Comparison of ENCODE assay signal across 13 mouse cellular contexts in genomic region chr3:108211845-108212244, GRCm38 (mm10). TPM values are rescaled to one million over a fixed set of nuclear protein-coding genes. Genes with fewer than 3 reads are reported as not detected.
A peak's percentile ranks its signal among the peaks of the same experiment; 100 is the strongest.
DNase-seq lines count a peak whose midpoint lies in the region; ATAC-seq and TF ChIP-seq lines count a peak whose summit lies in the region.
"Had no signal": no experiment of that assay in that cellular context is flagged by ENCODE, and none has a peak within 500 bp of the region (broad histone marks: within the 10 kb centered on the region; RNA-seq: fewer than 3 reads in every experiment).

No protein-coding gene starts in this region.

- peak; percentile 72 for DNase-seq in cerebellum, adult 11-12 months
- DNase-seq in lung, embryonic 14.5 days, result peak; percentile 52
- no peak for DNase-seq in lung, adult 18-20 months
- DNase-seq in ovary, postnatal 10 days (ENCODE audit: low spot score), result no peak
- no peak for DNase-seq in adrenal gland, postnatal 4 days (ENCODE audit: low spot score in 2 of 2)
- DNase-seq: thymus, postnatal 36 days had no signal

- TF ChIP-seq CTCF in lung, embryonic 14.5 days (IDR thresholded peaks at IDR 0.05; ENCODE audit: low read depth), result no peak

- no peaks in the 10 kb centered on the region for H3K9me3 ChIP-seq in lung, embryonic 14.5 days (ENCODE audit: low read depth, low read length)
- H3K9me3 ChIP-seq in hindbrain, embryonic 12.5 days (replicated peaks), result no peaks in the 10 kb centered on the region
- no peaks in the 10 kb centered on the region for H3K9me3 ChIP-seq in neural tube, embryonic 14.5 days (ENCODE audit: control insufficient read depth, low read length)
- H3K9me3 ChIP-seq: G1E had no signal

- H3K9ac ChIP-seq in lung, embryonic 14.5 days, result no peak overlapping the region
- no peak overlapping the region for H3K9ac ChIP-seq in hindbrain, embryonic 12.5 days
- H3K9ac ChIP-seq in neural tube, embryonic 14.5 days (replicated peaks; ENCODE audit: low read depth, low read length), result no peak overlapping the region

- peaks cover 3% of the 10 kb centered on the region; the same call in 1 of the 2 replicates for H3K4me1 ChIP-seq in lung, embryonic 14.5 days (ENCODE audit: insufficient read depth)
- peaks cover 21% of the 10 kb centered on the region for H3K4me1 ChIP-seq in hindbrain, embryonic 12.5 days
- H3K4me1 ChIP-seq in neural tube, embryonic 14.5 days (ENCODE audit: control insufficient read depth, insufficient read depth, low read length), result peaks cover 11% of the 10 kb centered on the region

- peaks cover 4% of the 10 kb centered on the region for H3K36me3 ChIP-seq in lung, embryonic 14.5 days (ENCODE audit: insufficient read depth)
- peaks cover 16% of the 10 kb centered on the region for H3K36me3 ChIP-seq in hindbrain, embryonic 12.5 days
- H3K36me3 ChIP-seq in neural tube, embryonic 14.5 days (ENCODE audit: control insufficient read depth, insufficient read depth, low read length), result peaks cover 10% of the 10 kb centered on the region; the same call in 1 of the 2 replicates

- no peak overlapping the region for H3K4me3 ChIP-seq in lung, embryonic 14.5 days (ENCODE audit: low read depth, low read length)
- no peak overlapping the region for H3K4me3 ChIP-seq in hindbrain, embryonic 12.5 days
- H3K4me3 ChIP-seq in neural tube, embryonic 14.5 days (ENCODE audit: low read depth, low read length), result peak overlapping the region; percentile 64; the same call in 1 of the 2 replicates

- WGBS in lung, embryonic 14.5 days, result 61% methylated on average over 6 of the region's 6 CpGs
- 83% methylated on average over 6 of the region's 6 CpGs for WGBS in hindbrain, embryonic 12.5 days
- WGBS in neural tube, embryonic 14.5 days, result 51% methylated on average over 6 of the region's 6 CpGs

- no peak for ATAC-seq in cerebellum, adult (ENCODE audit: insufficient number of reproducible peaks, low FRiP score, low TSS enrichment)
- no peak for ATAC-seq in lung, embryonic 14.5 days (ENCODE audit: insufficient read depth)
- ATAC-seq in hindbrain, embryonic 12.5 days (ENCODE audit: low FRiP score), result no peak
- ATAC-seq in neural tube, embryonic 14.5 days (ENCODE audit: low read depth), result no peak

- no peak overlapping the region for H3K27ac ChIP-seq in lung, embryonic 14.5 days (ENCODE audit: low read depth)
- no peak overlapping the region for H3K27ac ChIP-seq in hindbrain, embryonic 12.5 days
- H3K27ac ChIP-seq in neural tube, embryonic 14.5 days (ENCODE audit: low read depth, low read length), result no peak overlapping the region; the same call in 1 of the 2 replicates
- H3K27ac ChIP-seq: macrophage had no signal

- H3K27me3 ChIP-seq in lung, embryonic 14.5 days (ENCODE audit: insufficient read depth, low read length), result no peaks in the 10 kb centered on the region
- H3K27me3 ChIP-seq in hindbrain, embryonic 12.5 days, result peaks cover 7% of the 10 kb centered on the region; the same call in 1 of the 2 replicates
- no peaks in the 10 kb centered on the region; the same call in 1 of the 2 replicates for H3K27me3 ChIP-seq in neural tube, embryonic 14.5 days (ENCODE audit: control insufficient read depth, insufficient read depth, low read length)

- no peak overlapping the region for H3K4me2 ChIP-seq in lung, embryonic 14.5 days
- 0 out of 2 replicates have a peak overlapping the region, but pooled peaks have one; percentile 68 for H3K4me2 ChIP-seq in hindbrain, embryonic 12.5 days (replicated peaks)
- H3K4me2 ChIP-seq in neural tube, embryonic 14.5 days (ENCODE audit: low read depth, low read length), result peak overlapping the region; percentile 58; the same call in 1 of the 2 replicates

RNA-seq across cellular contexts. Expression of gene Atxn7l2, which starts 1.1 kb away (rescaled TPM):
- 14.0 and 18.1 TPM in 2 replicates for polyA plus RNA-seq in lung, embryonic 14.5 days (2014; fragmentation: Nextera tagmentation; extraction: Ambion mirVana)
- polyA plus RNA-seq in hindbrain, embryonic 12.5 days (2016; fragmentation: Nextera tagmentation; extraction: Ambion mirVana), result 27.6 and 29.6 TPM in 2 replicates
- 22.0 and 24.0 TPM in 2 replicates for polyA plus RNA-seq in neural tube, embryonic 14.5 days (2014; fragmentation: Nextera tagmentation; extraction: Ambion mirVana)
- 10 to 100 TPM; 15.6 to 16.9 TPM for total RNA-seq in adrenal gland, postnatal 4 days (2021)

RNA-seq across cellular contexts. Expression of gene Cyb561d1, which starts 10.8 kb away (rescaled TPM):
- 2.0 TPM in 2 replicates for polyA plus RNA-seq in lung, embryonic 14.5 days (2014; fragmentation: Nextera tagmentation; extraction: Ambion mirVana)
- 5.0 and 5.6 TPM in 2 replicates for polyA plus RNA-seq in hindbrain, embryonic 12.5 days (2016; fragmentation: Nextera tagmentation; extraction: Ambion mirVana)
- 2.0 and 2.3 TPM in 2 replicates for polyA plus RNA-seq in neural tube, embryonic 14.5 days (2014; fragmentation: Nextera tagmentation; extraction: Ambion mirVana)
- 10 to 100 TPM in 1 of 2 experiments, 1 to 10 TPM in 1; 8.3 to 10.0 TPM for total RNA-seq in adrenal gland, postnatal 4 days (2021)

RNA-seq across cellular contexts. Expression of gene Sypl2, which starts 14.6 kb away (rescaled TPM):
- polyA plus RNA-seq in lung, embryonic 14.5 days (2014; fragmentation: Nextera tagmentation; extraction: Ambion mirVana), result 0.54 and 0.96 TPM in 2 replicates
- polyA plus RNA-seq in hindbrain, embryonic 12.5 days (2016; fragmentation: Nextera tagmentation; extraction: Ambion mirVana), result 0.58 and 0.72 TPM in 2 replicates
- 0.14 and 0.32 TPM in 2 replicates for polyA plus RNA-seq in neural tube, embryonic 14.5 days (2014; fragmentation: Nextera tagmentation; extraction: Ambion mirVana)
- 10 to 100 TPM in 1 of 2 experiments, 1 to 10 TPM in 1; 6.7 to 12.2 TPM for total RNA-seq in adrenal gland, postnatal 4 days (2021)
- total RNA-seq: neutrophil, adult 5-6 weeks had no signal
- polyA plus RNA-seq: erythroblast, embryonic 14.5 days; G1E had no signal

RNA-seq across cellular contexts. Expression of gene Amigo1, which starts 25.7 kb away (rescaled TPM):
- polyA plus RNA-seq in lung, embryonic 14.5 days (2014; fragmentation: Nextera tagmentation; extraction: Ambion mirVana), result 2.1 TPM in 2 replicates
- 10.7 and 13.1 TPM in 2 replicates for polyA plus RNA-seq in hindbrain, embryonic 12.5 days (2016; fragmentation: Nextera tagmentation; extraction: Ambion mirVana)
- polyA plus RNA-seq in neural tube, embryonic 14.5 days (2014; fragmentation: Nextera tagmentation; extraction: Ambion mirVana), result 11.2 TPM in 2 replicates
- total RNA-seq in adrenal gland, postnatal 4 days (2021), result 10 to 100 TPM; 17.0 to 18.5 TPM

RNA-seq across cellular contexts. Expression of gene Psma5, which starts 44.9 kb away (rescaled TPM):
- polyA plus RNA-seq in lung, embryonic 14.5 days (2014; fragmentation: Nextera tagmentation; extraction: Ambion mirVana), result 320 and 323 TPM in 2 replicates
- polyA plus RNA-seq in hindbrain, embryonic 12.5 days (2016; fragmentation: Nextera tagmentation; extraction: Ambion mirVana), result 205 and 218 TPM in 2 replicates
- polyA plus RNA-seq in neural tube, embryonic 14.5 days (2014; fragmentation: Nextera tagmentation; extraction: Ambion mirVana), result 243 TPM in 2 replicates
- 100 to 1,000 TPM in 1 of 2 experiments, 10 to 100 TPM in 1; 99.9 to 102 TPM for total RNA-seq in adrenal gland, postnatal 4 days (2021)

Comparison
In these comparisons a context has a peak if more than half of its experiments do, and no peak if none do; other contexts are left out.
1. DNase-seq: peak in cerebellum, adult 11-12 months (single experiment) and lung, embryonic 14.5 days (single experiment); none in lung, adult 18-20 months (0 of 2), ovary, postnatal 10 days (single experiment) and adrenal gland, postnatal 4 days (0 of 2).